Mouse (Mus musculus): ENCODE results near the gene Tmem179. TPM values are rescaled to one million over a fixed set of nuclear protein-coding genes. Genes with fewer than 3 reads are reported as not detected.

Tmem179 gene
- polyA plus RNA-seq, 1 experiment from 2014 or later, result 0.89 TPM

- no peak for DNase-seq (ENCODE audit: extremely low spot score, low spot score)
- H3K4me3 ChIP-seq, result no peak overlapping the region
- H3K27ac ChIP-seq, result 0 out of 2 replicates have a peak overlapping the region, but pooled peaks have one; percentile 46
- peaks cover 31% of the 10 kb centered on the region for H3K4me1 ChIP-seq
- no peaks in the 10 kb centered on the region for H3K36me3 ChIP-seq (replicated peaks)
- no peaks in the 10 kb centered on the region for H3K9me3 ChIP-seq
- H3K27me3 ChIP-seq (ENCODE audit: poor library complexity, severe bottlenecking), result 0 out of 2 replicates have a peak, but pooled peaks cover 9% of the 10 kb centered on the region
- 67% methylated on average over 4 of the region's 4 CpGs for WGBS
Measured at GRCm38 (mm10) chr12:112518105-112518504, 1.6 kb upstream of the Tmem179 start.

GRCm38 (mm10) chr12:112514897-112515296, 1.6 kb downstream of the Tmem179 start:
- Histone ChIP-seq H3K4me1 (peaks cover 40% of the 10 kb centered on the region), H3K27ac (no peak overlapping the region), H3K4me3 (no peak overlapping the region), H3K27me3 (ENCODE audit: poor library complexity, severe bottlenecking) (peaks cover 40% of the 10 kb centered on the region), H3K36me3 (replicated peaks) (no peaks in the 10 kb centered on the region), H3K9me3 (no peaks in the 10 kb centered on the region)
- DNase-seq (ENCODE audit: extremely low spot score, low spot score), result no peak
- WGBS, result 64% methylated on average over 3 of the region's 3 CpGs

- Histone ChIP-seq H3K36me3 (replicated peaks) (no peaks in the 10 kb centered on the region), H3K27me3 (ENCODE audit: poor library complexity, severe bottlenecking) (peaks cover 59% of the 10 kb centered on the region), H3K4me3 (peak overlapping the region; percentile 51), H3K9me3 (no peaks in the 10 kb centered on the region), H3K4me1 (peaks cover 28% of the 10 kb centered on the region), H3K27ac (0 out of 2 replicates have a peak overlapping the region, but pooled peaks have one; percentile 15)
- 2% methylated on average over 62 of the region's 62 CpGs for WGBS
- DNase-seq (ENCODE audit: extremely low spot score, low spot score), result peak; percentile 35
Measured at GRCm38 (mm10) chr12:112510733-112511372, 5.7 kb downstream of the Tmem179 start.

- WGBS, result 32% methylated on average over 7 of the region's 7 CpGs
- Histone ChIP-seq H3K27ac (no peak overlapping the region), H3K4me3 (peak overlapping the region; percentile 51), H3K36me3 (replicated peaks) (no peaks in the 10 kb centered on the region), H3K9me3 (no peaks in the 10 kb centered on the region), H3K27me3 (ENCODE audit: poor library complexity, severe bottlenecking) (peaks cover 55% of the 10 kb centered on the region), H3K4me1 (peaks cover 28% of the 10 kb centered on the region)
- no peak for DNase-seq (ENCODE audit: extremely low spot score, low spot score)
Measured at GRCm38 (mm10) chr12:112510365-112510732, 6.2 kb downstream of the Tmem179 start.

- H3K36me3 ChIP-seq (replicated peaks), result no peaks in the 10 kb centered on the region
- no peaks in the 10 kb centered on the region for H3K9me3 ChIP-seq
- no peak overlapping the region for H3K27ac ChIP-seq
- no peak for DNase-seq (ENCODE audit: extremely low spot score, low spot score)
- H3K4me3 ChIP-seq, result no peak overlapping the region
- H3K4me1 ChIP-seq, result peaks cover 32% of the 10 kb centered on the region
- WGBS, result 86% methylated on average over 3 of the region's 3 CpGs
- H3K27me3 ChIP-seq (ENCODE audit: poor library complexity, severe bottlenecking), result peaks cover 55% of the 10 kb centered on the region
Measured at GRCm38 (mm10) chr12:112507984-112508383, 8.6 kb downstream of the Tmem179 start.

GRCm38 (mm10) chr12:112507264-112507663, 9.3 kb downstream of the Tmem179 start:
- WGBS, result 52% methylated on average over 4 of the region's 4 CpGs
- Histone ChIP-seq H3K4me3 (no peak overlapping the region), H3K36me3 (replicated peaks) (no peaks in the 10 kb centered on the region), H3K4me1 (peaks cover 39% of the 10 kb centered on the region), H3K9me3 (no peaks in the 10 kb centered on the region), H3K27me3 (ENCODE audit: poor library complexity, severe bottlenecking) (peaks cover 49% of the 10 kb centered on the region), H3K27ac (no peak overlapping the region)
- no peak for DNase-seq (ENCODE audit: extremely low spot score, low spot score)

GRCm38 (mm10) chr12:112506267-112506666, 10.3 kb downstream of the Tmem179 start:
- no peak for DNase-seq (ENCODE audit: extremely low spot score, low spot score)
- Histone ChIP-seq H3K4me3 (no peak overlapping the region), H3K4me1 (peaks cover 46% of the 10 kb centered on the region), H3K27me3 (ENCODE audit: poor library complexity, severe bottlenecking) (peaks cover 39% of the 10 kb centered on the region), H3K27ac (no peak overlapping the region), H3K36me3 (replicated peaks) (no peaks in the 10 kb centered on the region), H3K9me3 (no peaks in the 10 kb centered on the region)
- 84% methylated on average over 6 of the region's 6 CpGs for WGBS

- Histone ChIP-seq H3K9me3 (no peaks in the 10 kb centered on the region), H3K4me3 (no peak overlapping the region), H3K27ac (no peak overlapping the region), H3K4me1 (peaks cover 42% of the 10 kb centered on the region), H3K27me3 (ENCODE audit: poor library complexity, severe bottlenecking) (peaks cover 13% of the 10 kb centered on the region), H3K36me3 (replicated peaks) (no peaks in the 10 kb centered on the region)
- DNase-seq (ENCODE audit: extremely low spot score, low spot score), result no peak
- WGBS, result 46% methylated on average over 19 of the region's 19 CpGs
Measured at GRCm38 (mm10) chr12:112503003-112503771, 13.4 kb downstream of the Tmem179 start.

GRCm38 (mm10) chr12:112498683-112499082, 17.9 kb downstream of the Tmem179 start:
- Histone ChIP-seq H3K27ac (no peak overlapping the region), H3K27me3 (ENCODE audit: poor library complexity, severe bottlenecking) (peaks cover 28% of the 10 kb centered on the region), H3K4me3 (no peak overlapping the region), H3K4me1 (peaks cover 43% of the 10 kb centered on the region), H3K36me3 (replicated peaks) (no peaks in the 10 kb centered on the region), H3K9me3 (no peaks in the 10 kb centered on the region)
- DNase-seq (ENCODE audit: extremely low spot score, low spot score), result no peak
- WGBS, result 39% methylated on average over 11 of the region's 11 CpGs

- DNase-seq (ENCODE audit: extremely low spot score, low spot score), result no peak
- WGBS, result 84% methylated on average over 8 of the region's 8 CpGs
Measured at GRCm38 (mm10) chr12:112497731-112498130, 18.8 kb downstream of the Tmem179 start.

GRCm38 (mm10) chr12:112496136-112496535, 20.4 kb downstream of the Tmem179 start:
- 86% methylated on average over 5 of the region's 5 CpGs for WGBS

More at GRCm38 (mm10) chr12:112497731-112498130, 18.8 kb downstream of the Tmem179 start:
- no peak overlapping the region for H3K4me3 ChIP-seq
- H3K36me3 ChIP-seq (replicated peaks), result no peaks in the 10 kb centered on the region
- H3K4me1 ChIP-seq, result peaks cover 41% of the 10 kb centered on the region
- H3K27ac ChIP-seq, result no peak overlapping the region
- no peaks in the 10 kb centered on the region for H3K9me3 ChIP-seq
- H3K27me3 ChIP-seq (ENCODE audit: poor library complexity, severe bottlenecking), result peaks cover 28% of the 10 kb centered on the region

GRCm38 (mm10) chr12:112490444-112490939, 26.1 kb downstream of the Tmem179 start:
- whole genome bisulfite sequencing, result 32% methylated on average over 3 of the region's 3 CpGs
- Histone ChIP-seq H3K4me1 (peaks cover 24% of the 10 kb centered on the region), H3K9me3 (no peaks in the 10 kb centered on the region), H3K27ac (peak overlapping the region; percentile 41; the same call in 1 of the 2 replicates), H3K27me3 (ENCODE audit: poor library complexity, severe bottlenecking) (peaks cover 8% of the 10 kb centered on the region), H3K4me3 (no peak overlapping the region), H3K36me3 (replicated peaks) (no peaks in the 10 kb centered on the region)
- DNase-seq (ENCODE audit: extremely low spot score, low spot score), result no peak

More at GRCm38 (mm10) chr12:112496136-112496535, 20.4 kb downstream of the Tmem179 start:
- Histone ChIP-seq H3K27me3 (ENCODE audit: poor library complexity, severe bottlenecking) (peaks cover 28% of the 10 kb centered on the region), H3K9me3 (no peaks in the 10 kb centered on the region), H3K36me3 (replicated peaks) (no peaks in the 10 kb centered on the region), H3K4me1 (peaks cover 30% of the 10 kb centered on the region), H3K27ac (no peak overlapping the region), H3K4me3 (no peak overlapping the region)
- no peak for DNase-seq (ENCODE audit: extremely low spot score, low spot score)

GRCm38 (mm10) chr12:112489535-112489934, 27.0 kb downstream of the Tmem179 start:
- DNase-seq (ENCODE audit: extremely low spot score, low spot score), result no peak
- no peaks in the 10 kb centered on the region for H3K27me3 ChIP-seq (ENCODE audit: poor library complexity, severe bottlenecking)
- WGBS, result 90% methylated on average over 9 of the region's 9 CpGs
- no peaks in the 10 kb centered on the region for H3K9me3 ChIP-seq
- H3K4me1 ChIP-seq, result peaks cover 24% of the 10 kb centered on the region
- no peak overlapping the region for H3K4me3 ChIP-seq
- H3K27ac ChIP-seq, result peak overlapping the region; percentile 16; the same call in 1 of the 2 replicates
- H3K36me3 ChIP-seq (replicated peaks), result no peaks in the 10 kb centered on the region
